Mouse (Mus musculus) heart, postnatal 36 days (tissue): ENCODE data around the gene Dido1. TPM values are rescaled to one million over a fixed set of nuclear protein-coding genes. Genes with fewer than 3 reads are reported as not detected.
"Not testable (repeated sequence)": the region's sequence is repeated elsewhere in the genome, so short reads cannot be mapped to it uniquely, and the experiment has no call there.

Experiments
- DNase-seq, 2 experiments: peaks; one replicate each; pipeline ENCODE4 v3.0.0; 2021 to 2022
- intact Hi-C: fragments of 180-260 bp; cut with DNase I; formaldehyde crosslinking; loops from one replicate; pipeline ENCODE4 v1.15.1; 2025
- total RNA-seq, 2 experiments: library from RNA; stranded (reverse); gene quantifications; 2 replicates each; pipeline ENCODE4 v1.2.3; 2021

Dido1 gene
- total RNA-seq, 2 experiments from 2014 or later = 24.4 to 29.0 TPM

DNA sequence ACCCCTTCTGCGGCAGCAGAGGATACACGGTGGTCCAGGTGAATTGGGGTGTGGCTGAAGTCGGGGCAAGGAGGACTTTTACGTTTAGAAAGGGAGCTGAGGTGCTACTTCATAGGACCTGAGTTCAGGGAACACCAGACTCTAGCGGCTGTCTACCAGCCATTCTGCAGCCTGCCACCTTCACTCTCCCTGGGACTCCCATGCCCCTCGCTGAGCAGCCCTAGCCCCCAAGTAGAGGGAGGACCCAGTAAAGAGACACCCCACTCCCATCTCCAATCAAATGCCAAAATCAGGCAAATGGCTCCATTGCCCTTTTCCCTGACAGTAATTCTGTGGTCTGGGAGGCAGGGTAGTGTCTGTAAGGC, 15.6 kb upstream of the Dido1 start:
- intact Hi-C loops = no loop called here
- DNase-seq = no peak

DNA sequence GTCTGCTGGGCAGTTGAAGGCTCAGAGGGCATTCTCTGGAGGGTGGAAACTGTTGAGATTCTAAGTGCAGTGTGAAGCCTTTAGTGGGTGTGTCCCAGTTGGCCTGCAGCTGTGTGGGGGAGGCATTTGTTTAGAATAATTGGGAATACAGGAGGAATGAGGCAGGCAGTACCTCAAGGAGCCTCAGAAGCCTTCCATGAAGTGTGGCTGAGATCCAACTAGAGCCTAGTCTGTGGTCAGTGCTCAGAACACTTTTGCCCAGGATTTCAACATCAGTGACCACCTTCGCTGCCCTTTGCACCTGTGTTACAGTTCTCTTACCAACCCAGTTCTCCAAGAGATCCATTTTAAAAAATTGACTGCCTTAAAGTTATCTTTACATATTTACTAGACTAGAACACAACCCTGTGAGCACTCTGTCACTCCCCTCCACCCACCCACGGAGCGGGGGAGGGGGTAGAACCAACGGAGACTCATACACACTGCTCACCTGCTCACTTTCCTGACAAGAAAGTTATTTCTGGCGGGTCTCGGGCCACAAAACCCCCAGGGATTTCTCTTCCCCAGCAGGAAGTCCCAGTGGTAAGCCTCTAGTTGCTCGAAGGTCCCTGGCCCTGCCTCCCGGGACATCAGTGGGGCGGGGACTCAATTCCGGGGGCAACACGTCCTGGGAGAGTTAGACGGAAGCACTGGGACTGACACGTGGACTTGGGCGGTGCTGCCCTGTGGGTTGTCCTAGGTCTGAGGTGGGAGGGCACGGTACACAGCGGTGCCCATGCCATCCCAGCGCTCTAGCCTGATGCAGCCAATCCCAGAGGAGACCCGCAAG, 15.0 kb upstream of the Dido1 start, which contains the start of gene Slc17a9:
Gene Slc17a9, plus strand, starts transcription at position 679 of the 829 bp plus-strand sequence.
- peak; percentile 47 to 61 for DNase-seq
- intact Hi-C loops = no loop called here

GRCm38 (mm10) chr2:180723865-180724264, 14.1 kb upstream of the Dido1 start:
- intact Hi-C loops = no loop called here

DNA sequence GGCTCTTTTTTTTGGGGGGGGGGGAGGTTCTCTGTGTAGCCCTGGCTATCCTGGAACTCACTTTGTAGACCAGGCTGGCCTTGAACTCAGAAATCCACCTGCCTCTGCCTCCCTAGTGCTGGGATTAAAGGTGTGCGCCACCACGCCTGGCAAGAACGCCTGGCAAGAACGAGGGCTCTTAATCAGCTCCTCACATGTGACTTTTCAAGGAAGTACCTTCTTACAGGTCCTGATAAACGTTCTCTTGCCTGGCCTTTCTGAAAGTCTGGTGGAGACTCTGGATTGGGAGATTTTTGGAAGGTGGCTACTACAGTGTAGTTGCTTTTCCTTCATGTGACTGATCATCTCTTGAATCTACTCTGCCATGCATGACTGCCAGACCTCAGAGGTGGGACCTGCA, 12.9 kb upstream of the Dido1 start:
- DNase-seq, intact Hi-C loops: not testable (repeated sequence)

More at GRCm38 (mm10) chr2:180723865-180724264, 14.1 kb upstream of the Dido1 start:
- DNase-seq = no peak

DNA sequence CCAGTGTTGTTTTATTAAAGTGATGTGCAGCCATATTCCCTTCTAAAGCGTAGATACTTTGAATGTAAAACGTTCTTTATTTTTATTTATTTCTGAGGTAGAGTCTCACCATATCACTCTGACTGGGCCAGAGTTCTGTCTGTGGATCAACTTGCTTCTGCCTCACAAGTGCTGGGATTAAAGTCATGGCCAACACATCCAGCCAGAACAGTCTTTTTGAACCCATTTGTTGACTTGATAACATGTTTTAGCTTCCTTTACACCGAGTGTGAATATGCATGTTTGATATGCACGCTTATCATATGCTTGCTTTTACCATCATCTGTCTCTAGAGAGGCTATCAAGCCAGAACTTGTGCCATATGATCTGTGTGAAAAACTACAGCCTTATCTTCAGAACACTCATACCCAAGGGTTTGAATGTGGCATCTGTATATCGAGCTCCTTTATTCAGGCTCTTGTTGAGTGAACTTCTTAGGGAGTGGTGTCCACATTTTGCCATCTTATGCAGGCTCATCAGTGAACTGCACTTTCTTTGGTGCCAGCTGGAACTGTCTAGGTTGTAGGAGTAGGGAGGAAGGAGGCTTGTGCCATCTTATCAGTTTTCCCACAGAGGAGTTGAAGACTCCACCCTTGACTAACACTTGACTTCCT, 2.4 kb upstream of the Dido1 start:
- intact Hi-C loops = no loop called here
- DNase-seq = no peak

GRCm38 (mm10) chr2:180711527-180711926, 1.7 kb upstream of the Dido1 start:
- no peak for DNase-seq
- intact Hi-C loops = loop anchor here (2.0 kb wide), 1 partner anchor 33 kb away; no protein-coding TSS in a partner anchor

GRCm38 (mm10) chr2:180710276-180711155, 717 bp upstream of the Dido1 start:
- DNase-seq = no peak
- intact Hi-C loops = loop anchor here (2.0 kb wide), 1 partner anchor 32 kb away; no protein-coding TSS in a partner anchor

GRCm38 (mm10) chr2:180709023-180709922, 526 bp downstream of the Dido1 start:
- intact Hi-C loops = loop anchor here (2.0 to 10.0 kb wide), 2 partner anchors 16 to 434 kb away; partner anchors contain the start of gene Cables2
- no peak for DNase-seq

- intact Hi-C loops = loop anchor here (10.0 kb wide), 1 partner anchor 431 kb away; the partner anchor contains the start of gene Cables2
- DNase-seq = no peak
These were observed 3.8 kb downstream of the Dido1 start for GRCm38 (mm10) chr2:180705975-180706374.

DNA sequence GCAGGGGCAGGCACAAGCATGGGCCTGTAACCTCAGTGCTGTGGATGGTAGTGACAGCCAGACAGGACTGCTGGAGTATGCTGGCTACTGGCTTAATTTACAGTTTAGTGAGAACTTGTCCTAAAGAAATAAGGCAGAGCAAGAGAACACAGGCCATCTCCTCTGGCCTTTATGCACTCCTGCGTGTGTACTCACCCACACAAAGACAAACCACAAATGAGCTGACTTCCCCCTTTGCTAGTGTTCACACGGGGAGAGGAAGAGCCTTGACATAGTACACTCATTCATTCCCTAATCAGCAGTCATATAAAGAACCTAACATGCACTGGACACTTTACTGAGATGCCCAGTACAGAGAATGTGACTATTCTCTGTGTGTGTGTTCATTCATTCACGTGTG, 4.7 kb downstream of the Dido1 start:
- DNase-seq = no peak
- intact Hi-C loops = loop anchor here (10.0 kb wide), 1 partner anchor 430 kb away; the partner anchor contains the start of gene Cables2

DNA sequence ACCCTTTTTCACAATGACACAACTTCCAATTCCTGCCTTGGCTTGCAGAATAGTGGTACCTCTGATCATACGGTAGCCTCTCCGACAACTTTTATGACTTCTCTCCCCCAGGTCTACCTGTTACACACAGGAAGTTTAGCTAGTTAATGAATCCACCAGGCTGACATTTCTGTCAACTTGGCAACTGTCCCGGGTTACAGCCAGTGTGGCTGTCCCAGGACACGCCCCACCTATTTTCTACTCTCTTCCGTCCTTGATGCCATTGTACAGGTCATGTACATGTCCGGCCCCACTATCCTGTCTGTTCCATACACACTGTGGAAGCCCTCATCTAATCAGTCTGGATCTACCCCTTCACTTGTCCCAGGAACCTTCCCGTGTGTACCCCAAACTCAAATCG, 5.2 kb downstream of the Dido1 start:
- DNase-seq = peak; percentile 61 to 69
- intact Hi-C loops = loop anchor here (10.0 kb wide), 1 partner anchor 430 kb away; the partner anchor contains the start of gene Cables2

- intact Hi-C loops = loop anchor here (10.0 kb wide), 1 partner anchor 429 kb away; the partner anchor contains the start of gene Cables2
- DNase-seq = no peak
These were observed 6.0 kb downstream of the Dido1 start for GRCm38 (mm10) chr2:180703645-180704359.

DNA sequence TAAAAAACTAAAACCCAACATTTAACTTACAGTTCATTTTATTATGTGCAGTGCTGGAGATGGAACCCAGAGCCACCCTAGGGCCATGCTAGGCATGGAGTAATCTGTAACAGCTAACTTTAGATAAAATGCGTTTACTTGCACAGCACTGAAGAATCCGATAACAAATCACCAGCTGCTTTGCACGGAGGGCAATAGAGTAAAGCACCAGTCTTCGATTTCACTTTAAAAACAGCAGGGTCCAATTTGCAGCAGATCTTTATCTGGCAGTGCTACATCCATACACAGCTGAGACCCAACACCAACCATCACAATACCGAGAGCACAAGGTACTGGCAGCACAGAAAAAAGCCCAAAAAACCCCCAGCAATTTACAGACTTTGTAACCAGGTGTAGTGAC, 6.6 kb downstream of the Dido1 start:
- intact Hi-C loops = loop anchor here (10.0 kb wide), 1 partner anchor 428 kb away; the partner anchor contains the start of gene Cables2
- DNase-seq = no peak

GRCm38 (mm10) chr2:180702701-180703149, 7.1 kb downstream of the Dido1 start:
- DNase-seq = no peak
- intact Hi-C loops = loop anchor here (10.0 kb wide), 1 partner anchor 428 kb away; the partner anchor contains the start of gene Cables2

DNA sequence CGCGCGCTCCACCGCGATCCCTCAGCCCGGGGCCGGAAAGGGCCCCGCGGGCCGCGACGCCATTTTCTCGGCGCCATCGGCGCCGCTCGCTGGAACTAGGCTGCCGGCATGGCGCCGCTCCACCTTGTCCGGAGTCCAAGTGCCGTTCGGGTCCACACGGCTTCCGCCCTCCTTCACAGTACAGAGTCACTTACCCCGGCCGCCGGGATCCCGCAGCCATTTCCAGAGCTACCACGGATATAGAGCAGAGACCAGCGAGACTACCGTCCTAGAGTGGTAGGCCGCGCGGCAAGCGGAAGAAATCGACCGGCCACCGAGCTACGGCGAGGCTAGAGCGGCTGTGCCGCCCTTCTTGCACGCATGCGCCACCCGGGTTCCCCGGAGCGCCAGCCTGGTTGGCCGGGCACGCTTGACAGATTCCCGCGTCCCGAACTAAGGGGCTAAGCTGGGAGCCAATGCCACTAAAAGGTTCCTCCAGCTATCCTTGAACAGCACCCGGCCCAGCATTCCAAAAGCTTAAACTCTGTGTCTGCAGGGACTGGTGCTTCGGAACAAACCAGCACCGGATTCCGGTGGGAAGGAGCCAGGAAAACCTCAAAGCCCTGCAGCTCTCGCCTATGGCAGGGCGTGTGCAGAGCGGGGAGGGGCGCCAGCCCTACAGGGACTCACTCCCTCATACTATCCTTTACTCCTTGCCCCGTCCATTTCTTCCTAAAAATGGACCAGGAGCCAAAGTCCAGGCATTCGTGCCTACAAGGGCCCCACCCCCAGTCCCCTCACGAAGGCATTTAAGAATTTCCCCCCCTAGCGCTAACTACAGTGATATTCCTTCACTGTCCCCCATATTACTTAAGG, 7.8 kb downstream of the Dido1 start:
- intact Hi-C loops = loop anchor here (10.0 kb wide), 1 partner anchor 427 kb away; the partner anchor contains the start of gene Cables2
- DNase-seq = peak; percentile 89 to 94

GRCm38 (mm10) chr2:180701053-180701766, 8.6 kb downstream of the Dido1 start:
- intact Hi-C loops = loop anchor here (10.0 kb wide), 1 partner anchor 426 kb away; the partner anchor contains the start of gene Cables2
- DNase-seq = no peak

DNA sequence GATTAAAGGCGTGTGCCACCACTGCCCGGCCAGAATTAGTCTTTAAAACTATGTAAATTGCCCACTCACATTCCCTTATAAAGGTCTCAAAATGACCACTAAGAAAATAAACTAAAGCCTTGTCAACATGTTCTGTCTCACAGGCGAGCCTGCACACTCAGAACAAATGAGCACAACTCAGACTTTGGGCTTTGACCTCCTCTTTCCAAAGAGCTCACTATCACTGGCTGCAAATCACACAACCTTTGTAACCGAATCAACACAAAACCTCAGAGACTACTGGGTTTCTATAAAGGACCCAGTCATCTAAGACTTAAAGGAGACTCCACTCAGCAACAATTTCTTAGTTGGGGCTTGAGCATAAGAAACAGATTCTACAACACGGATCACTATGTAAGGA, 9.3 kb downstream of the Dido1 start:
- DNase-seq = no peak
- intact Hi-C loops = loop anchor here (10.0 kb wide), 1 partner anchor 426 kb away; the partner anchor contains the start of gene Cables2
